Mouse (Mus musculus): Measurements from ENCODE around the gene Camkmt. TPM values are rescaled to one million over a fixed set of nuclear protein-coding genes. Genes with fewer than 3 reads are reported as not detected.

The Camkmt gene
- polyA plus RNA-seq, 1 experiment from 2014 or later = 13.1 TPM

DNA sequence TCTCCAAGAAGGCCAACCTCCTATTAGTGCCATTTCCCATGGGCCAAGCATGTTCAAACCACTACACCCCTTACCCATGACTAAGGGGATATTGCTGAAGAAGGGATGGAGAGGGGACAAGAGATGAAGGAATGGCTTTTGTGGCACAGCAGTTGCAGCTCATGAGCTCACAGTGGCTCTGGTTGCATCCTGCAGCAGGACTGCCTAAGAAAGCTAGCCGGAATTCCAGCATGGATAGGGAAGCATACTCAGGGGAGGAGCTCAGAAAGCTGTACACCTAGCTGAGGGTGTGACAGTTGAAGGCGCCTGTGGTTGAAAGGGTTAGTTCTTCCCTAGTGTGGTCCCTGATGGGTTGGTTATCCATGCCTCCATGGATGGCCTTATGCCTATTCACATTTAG is 78.4 kb downstream of the Camkmt start:
- ATAC-seq (ENCODE audit: low FRiP score, low TSS enrichment) = no peak
- no peak overlapping the region for H3K4me2 ChIP-seq (replicated peaks; ENCODE audit: low read depth, low read length)
- H3K9ac ChIP-seq (ENCODE audit: low read depth, low read length) = no peak overlapping the region
- H3K4me1 ChIP-seq (ENCODE audit: control insufficient read depth, insufficient read depth, low read length) = no peaks in the 10 kb centered on the region
- no peak overlapping the region for H3K27ac ChIP-seq (ENCODE audit: low read depth, low read length)
- H3K36me3 ChIP-seq (ENCODE audit: control insufficient read depth, insufficient read depth, low read length) = no peaks in the 10 kb centered on the region
- no peaks in the 10 kb centered on the region for H3K27me3 ChIP-seq (ENCODE audit: control insufficient read depth, insufficient read depth, low read length)
- no peak overlapping the region for H3K4me3 ChIP-seq (ENCODE audit: low read length)
- WGBS = 98% methylated on average over 2 of the region's 2 CpGs
- no peaks in the 10 kb centered on the region for H3K9me3 ChIP-seq (ENCODE audit: control insufficient read depth, low read length)

DNA sequence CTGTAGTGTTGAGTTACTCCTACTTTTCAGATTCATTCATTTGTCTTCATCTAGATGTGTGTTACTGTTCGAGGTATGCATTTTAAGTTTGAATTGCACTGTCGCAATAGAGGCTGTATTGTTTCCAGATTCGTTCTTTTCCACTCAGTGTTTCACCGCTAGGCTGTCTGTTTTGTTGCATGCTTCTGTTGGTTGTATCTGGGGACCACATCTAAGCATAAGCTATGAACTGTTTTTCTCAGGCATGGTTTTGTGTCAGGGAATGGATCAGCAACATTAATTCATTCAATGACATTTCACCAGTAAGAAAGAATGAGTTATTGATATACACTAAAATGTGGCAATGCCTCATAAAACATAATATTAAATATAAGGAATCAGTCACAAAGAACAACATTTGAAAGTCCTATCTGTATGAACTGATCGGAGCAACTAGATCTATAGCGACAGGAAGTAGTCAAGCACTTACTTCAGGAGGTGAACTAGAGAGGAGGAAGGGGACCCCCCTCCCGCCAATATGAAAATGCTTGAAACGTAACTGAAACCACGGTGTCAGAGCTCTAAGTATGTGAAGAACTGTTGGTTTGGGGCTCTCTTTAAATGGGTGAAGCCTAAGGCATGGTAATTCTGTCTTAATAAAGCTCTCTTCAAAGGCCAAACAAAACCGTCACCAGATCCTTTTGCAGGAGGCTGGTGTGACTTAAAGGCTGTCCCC is 80.3 kb downstream of the Camkmt start:
- Histone ChIP-seq H3K4me2 (replicated peaks; ENCODE audit: low read depth, low read length) (no peak overlapping the region), H3K4me1 (ENCODE audit: control insufficient read depth, insufficient read depth, low read length) (no peaks in the 10 kb centered on the region), H3K9me3 (ENCODE audit: control insufficient read depth, low read length) (no peaks in the 10 kb centered on the region), H3K9ac (ENCODE audit: low read depth, low read length) (no peak overlapping the region), H3K27me3 (ENCODE audit: control insufficient read depth, insufficient read depth, low read length) (no peaks in the 10 kb centered on the region), H3K27ac (ENCODE audit: low read depth, low read length) (no peak overlapping the region), H3K4me3 (ENCODE audit: low read length) (no peak overlapping the region), H3K36me3 (ENCODE audit: control insufficient read depth, insufficient read depth, low read length) (no peaks in the 10 kb centered on the region)
- no peak for ATAC-seq (ENCODE audit: low FRiP score, low TSS enrichment)
- 77% methylated on average over 10 of the region's 10 CpGs for WGBS

DNA sequence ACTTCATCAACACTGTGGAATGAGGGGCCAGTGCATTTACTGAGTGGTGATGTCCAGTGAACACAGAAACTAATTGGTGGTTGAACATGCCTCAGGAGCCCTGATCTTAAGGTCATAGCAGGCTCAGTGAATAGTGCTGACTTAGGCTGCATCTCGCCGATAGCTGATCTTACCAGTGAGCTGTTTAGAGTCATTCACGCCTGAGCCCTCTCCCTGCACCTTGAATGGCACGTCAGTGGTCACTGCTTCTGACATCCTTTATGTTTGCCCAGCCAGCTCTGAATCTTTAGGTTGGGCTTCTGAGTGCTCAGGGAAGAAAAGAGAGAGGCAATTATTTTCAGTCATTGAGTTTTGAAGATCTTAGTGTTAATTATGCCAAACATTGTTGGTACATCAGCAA is 81.6 kb downstream of the Camkmt start:
- Histone ChIP-seq H3K27ac (ENCODE audit: low read depth, low read length) (no peak overlapping the region), H3K9me3 (ENCODE audit: control insufficient read depth, low read length) (no peaks in the 10 kb centered on the region), H3K4me2 (replicated peaks; ENCODE audit: low read depth, low read length) (no peak overlapping the region), H3K36me3 (ENCODE audit: control insufficient read depth, insufficient read depth, low read length) (no peaks in the 10 kb centered on the region), H3K4me3 (ENCODE audit: low read length) (no peak overlapping the region), H3K9ac (ENCODE audit: low read depth, low read length) (no peak overlapping the region), H3K4me1 (ENCODE audit: control insufficient read depth, insufficient read depth, low read length) (no peaks in the 10 kb centered on the region), H3K27me3 (ENCODE audit: control insufficient read depth, insufficient read depth, low read length) (no peaks in the 10 kb centered on the region)
- WGBS = 48% methylated on average over 4 of the region's 4 CpGs
- no peak for ATAC-seq (ENCODE audit: low FRiP score, low TSS enrichment)

DNA sequence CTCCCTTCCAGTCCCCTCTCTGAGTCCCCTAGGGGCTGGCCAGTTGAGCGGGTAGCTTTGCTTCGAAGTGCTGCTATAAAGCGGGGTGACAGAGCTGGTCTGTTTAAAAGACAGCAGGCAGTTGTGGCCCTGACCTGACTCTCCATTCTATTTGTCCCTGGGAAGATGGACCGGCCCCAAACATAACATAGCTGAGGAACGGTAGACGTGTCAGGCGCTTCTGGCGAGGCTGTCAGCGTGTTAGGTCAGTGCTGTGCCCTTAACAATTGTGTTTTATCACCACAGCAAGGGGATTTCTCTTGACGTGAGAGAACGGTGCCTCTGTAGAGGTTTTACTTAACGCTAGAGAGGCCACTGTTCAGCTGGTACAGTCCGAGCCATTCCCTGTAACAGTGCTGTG is 86.9 kb downstream of the Camkmt start:
- no peak overlapping the region for H3K4me2 ChIP-seq (replicated peaks; ENCODE audit: low read depth, low read length)
- H3K36me3 ChIP-seq (ENCODE audit: control insufficient read depth, insufficient read depth, low read length) = no peaks in the 10 kb centered on the region
- no peak for ATAC-seq (ENCODE audit: low FRiP score, low TSS enrichment)
- WGBS = 19% methylated on average over 13 of the region's 13 CpGs
- H3K27ac ChIP-seq (ENCODE audit: low read depth, low read length) = no peak overlapping the region
- H3K9ac ChIP-seq (ENCODE audit: low read depth, low read length) = no peak overlapping the region
- H3K27me3 ChIP-seq (ENCODE audit: control insufficient read depth, insufficient read depth, low read length) = no peaks in the 10 kb centered on the region
- H3K9me3 ChIP-seq (ENCODE audit: control insufficient read depth, low read length) = no peaks in the 10 kb centered on the region
- H3K4me3 ChIP-seq (ENCODE audit: low read length) = no peak overlapping the region
- H3K4me1 ChIP-seq (ENCODE audit: control insufficient read depth, insufficient read depth, low read length) = no peaks in the 10 kb centered on the region

DNA sequence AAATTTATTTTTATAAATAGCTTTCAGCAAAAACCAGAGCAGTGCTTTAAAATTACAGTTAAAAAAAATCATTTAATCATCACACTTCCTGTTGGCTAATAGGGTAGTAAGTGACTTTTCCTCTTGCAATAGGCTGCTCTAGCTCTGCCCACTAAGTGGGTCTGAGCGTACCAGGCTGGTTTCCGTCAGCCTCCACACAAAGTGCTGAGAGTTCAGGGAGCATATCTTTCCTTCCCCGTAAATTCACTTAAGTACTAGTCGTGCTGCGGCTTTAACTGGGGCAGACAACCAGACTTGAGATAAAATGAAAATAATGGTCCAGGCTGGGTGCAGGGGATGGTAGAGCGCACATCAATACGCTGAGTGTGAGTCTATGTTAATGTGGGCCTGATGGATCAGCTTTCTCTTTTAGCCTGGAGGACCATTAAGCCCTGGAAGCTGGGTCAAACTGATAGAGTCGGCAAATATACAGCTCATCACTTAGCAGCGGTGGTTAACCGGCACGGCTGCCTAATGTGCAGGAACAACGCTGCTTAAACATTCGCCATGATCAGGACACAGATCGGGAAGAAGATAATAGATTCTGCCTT is 90.2 kb downstream of the Camkmt start:
- Histone ChIP-seq H3K9me3 (ENCODE audit: control insufficient read depth, low read length) (no peaks in the 10 kb centered on the region), H3K4me3 (ENCODE audit: low read length) (no peak overlapping the region), H3K4me1 (ENCODE audit: control insufficient read depth, insufficient read depth, low read length) (no peaks in the 10 kb centered on the region), H3K27me3 (ENCODE audit: control insufficient read depth, insufficient read depth, low read length) (no peaks in the 10 kb centered on the region), H3K9ac (ENCODE audit: low read depth, low read length) (no peak overlapping the region), H3K4me2 (replicated peaks; ENCODE audit: low read depth, low read length) (no peak overlapping the region), H3K27ac (ENCODE audit: low read depth, low read length) (no peak overlapping the region), H3K36me3 (ENCODE audit: control insufficient read depth, insufficient read depth, low read length) (no peaks in the 10 kb centered on the region)
- no peak for ATAC-seq (ENCODE audit: low FRiP score, low TSS enrichment)
- WGBS = 41% methylated on average over 14 of the region's 14 CpGs

DNA sequence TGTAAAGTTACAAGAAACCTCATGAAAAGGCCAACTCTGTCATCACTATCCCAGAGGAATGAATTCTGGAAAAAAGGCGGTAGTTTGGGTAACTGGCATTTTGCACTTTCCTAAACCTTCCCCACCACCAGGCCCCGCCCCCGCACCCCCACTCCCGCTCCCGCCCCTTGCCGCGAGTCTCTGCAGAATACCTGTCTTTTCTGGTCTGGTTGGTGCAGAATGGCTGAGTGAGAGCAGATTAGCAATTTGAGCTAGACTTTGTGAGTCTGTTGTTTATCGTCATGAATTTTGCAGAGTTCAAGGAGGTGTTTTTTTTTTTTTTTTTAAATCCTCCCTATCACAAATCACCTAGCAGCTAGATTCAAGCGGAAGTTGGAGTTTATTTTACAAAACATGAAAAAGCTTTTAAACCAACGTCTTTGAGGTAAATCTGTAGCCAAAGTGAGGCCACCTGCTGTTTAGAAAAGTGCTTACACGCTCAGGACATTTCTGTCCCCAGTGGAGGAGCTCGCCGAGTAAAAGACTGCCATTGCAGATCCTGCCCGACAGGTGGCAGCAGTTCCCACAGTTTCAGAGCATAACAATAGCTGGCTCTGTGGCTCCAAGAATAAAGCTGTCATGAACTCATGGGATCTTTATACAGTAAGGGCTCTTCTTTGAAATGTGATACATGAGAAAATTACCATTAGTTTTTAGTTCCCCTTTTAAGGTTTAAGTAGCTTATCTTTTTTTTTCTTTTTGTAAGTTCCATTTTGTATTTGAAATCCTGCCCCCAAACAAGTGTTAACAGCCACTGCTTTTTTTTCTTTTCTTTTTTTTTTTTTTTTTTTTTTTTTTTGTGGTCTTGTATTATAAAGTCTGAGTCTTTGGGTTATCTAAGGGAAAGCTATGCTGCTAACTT is 99.1 kb downstream of the Camkmt start:
- Histone ChIP-seq H3K27me3 (ENCODE audit: control insufficient read depth, insufficient read depth, low read length) (peaks cover 3% of the 10 kb centered on the region; the same call in 1 of the 2 replicates), H3K9ac (ENCODE audit: low read depth, low read length) (no peak overlapping the region), H3K36me3 (ENCODE audit: control insufficient read depth, insufficient read depth, low read length) (no peaks in the 10 kb centered on the region), H3K4me1 (ENCODE audit: control insufficient read depth, insufficient read depth, low read length) (peaks cover 3% of the 10 kb centered on the region; the same call in 1 of the 2 replicates), H3K4me2 (replicated peaks; ENCODE audit: low read depth, low read length) (peak overlapping the region; percentile 39), H3K9me3 (ENCODE audit: control insufficient read depth, low read length) (no peaks in the 10 kb centered on the region), H3K4me3 (ENCODE audit: low read length) (peak overlapping the region; percentile 6; the same call in 1 of the 2 replicates), H3K27ac (ENCODE audit: low read depth, low read length) (no peak overlapping the region)
- ATAC-seq (ENCODE audit: low FRiP score, low TSS enrichment) = peak; percentile 93
- 3% methylated on average over 14 of the region's 14 CpGs for WGBS

DNA sequence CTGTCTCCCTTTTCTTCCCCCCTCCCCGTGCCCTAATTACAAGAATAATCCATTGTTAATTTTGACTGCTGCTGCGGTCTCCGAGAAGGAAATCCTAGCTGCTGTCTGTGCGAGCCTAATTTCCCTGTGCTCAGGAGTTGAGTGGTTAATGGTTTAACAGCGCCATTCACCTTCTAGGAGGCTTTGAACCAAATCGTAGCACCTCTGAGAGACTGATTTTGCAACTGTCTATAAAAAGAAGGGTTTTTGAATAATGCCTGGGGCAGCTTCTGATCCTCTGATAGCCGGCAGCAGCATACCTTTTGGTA is 99.7 kb downstream of the Camkmt start:
- WGBS = 2% methylated on average over 7 of the region's 7 CpGs
- Histone ChIP-seq H3K4me1 (ENCODE audit: control insufficient read depth, insufficient read depth, low read length) (peaks cover 3% of the 10 kb centered on the region; the same call in 1 of the 2 replicates), H3K36me3 (ENCODE audit: control insufficient read depth, insufficient read depth, low read length) (no peaks in the 10 kb centered on the region), H3K4me2 (replicated peaks; ENCODE audit: low read depth, low read length) (no peak overlapping the region), H3K27ac (ENCODE audit: low read depth, low read length) (no peak overlapping the region), H3K27me3 (ENCODE audit: control insufficient read depth, insufficient read depth, low read length) (peaks cover 3% of the 10 kb centered on the region; the same call in 1 of the 2 replicates), H3K9ac (ENCODE audit: low read depth, low read length) (no peak overlapping the region), H3K9me3 (ENCODE audit: control insufficient read depth, low read length) (no peaks in the 10 kb centered on the region), H3K4me3 (ENCODE audit: low read length) (no peak overlapping the region)
- no peak for ATAC-seq (ENCODE audit: low FRiP score, low TSS enrichment)

DNA sequence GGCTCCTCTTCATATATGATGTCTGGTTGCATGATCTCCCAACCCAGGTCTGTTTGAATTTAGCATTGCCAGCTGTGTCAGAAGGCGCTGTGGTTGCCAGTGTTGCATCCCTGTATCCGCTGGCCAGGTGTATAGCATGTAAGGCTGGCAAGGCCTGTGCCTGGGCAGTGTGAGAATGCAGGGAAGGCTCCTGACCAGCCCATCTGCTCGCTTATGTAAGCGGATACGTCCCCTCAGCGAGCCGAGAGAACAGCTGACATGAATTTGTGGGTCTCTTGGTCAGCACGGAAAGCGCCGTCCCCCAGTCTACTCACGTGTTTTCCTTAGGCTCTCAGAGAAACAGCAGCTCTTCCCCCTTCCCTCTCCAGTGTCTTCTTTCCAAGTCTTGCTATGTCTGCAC is 102.9 kb downstream of the Camkmt start:
- Histone ChIP-seq H3K27me3 (ENCODE audit: control insufficient read depth, insufficient read depth, low read length) (peaks cover 3% of the 10 kb centered on the region; the same call in 1 of the 2 replicates), H3K4me1 (ENCODE audit: control insufficient read depth, insufficient read depth, low read length) (peaks cover 3% of the 10 kb centered on the region; the same call in 1 of the 2 replicates), H3K4me3 (ENCODE audit: low read length) (no peak overlapping the region), H3K36me3 (ENCODE audit: control insufficient read depth, insufficient read depth, low read length) (no peaks in the 10 kb centered on the region), H3K9me3 (ENCODE audit: control insufficient read depth, low read length) (no peaks in the 10 kb centered on the region), H3K27ac (ENCODE audit: low read depth, low read length) (no peak overlapping the region), H3K4me2 (replicated peaks; ENCODE audit: low read depth, low read length) (no peak overlapping the region), H3K9ac (ENCODE audit: low read depth, low read length) (no peak overlapping the region)
- no peak for ATAC-seq (ENCODE audit: low FRiP score, low TSS enrichment)
- WGBS = 61% methylated on average over 11 of the region's 11 CpGs

DNA sequence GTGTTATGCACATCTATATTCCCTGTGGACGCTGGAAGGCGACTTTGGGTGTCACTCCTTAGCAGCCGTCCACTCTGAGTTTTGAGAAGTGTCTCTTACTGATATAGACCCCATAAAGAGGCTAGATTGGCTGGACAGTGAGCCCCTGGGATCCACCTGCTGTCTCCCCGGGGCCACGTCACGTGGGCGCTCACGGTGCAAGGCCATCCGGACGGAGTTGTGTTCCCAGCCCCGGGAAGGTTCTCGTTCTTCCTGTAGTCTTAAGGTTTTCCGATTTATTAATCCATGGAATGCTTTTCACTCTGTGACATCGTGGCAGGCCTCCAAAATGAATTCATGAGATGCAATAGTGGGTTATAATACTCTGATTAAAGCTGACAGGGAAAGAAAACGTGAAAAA is 108.4 kb downstream of the Camkmt start:
- Histone ChIP-seq H3K4me2 (replicated peaks; ENCODE audit: low read depth, low read length) (no peak overlapping the region), H3K36me3 (ENCODE audit: control insufficient read depth, insufficient read depth, low read length) (no peaks in the 10 kb centered on the region), H3K27me3 (ENCODE audit: control insufficient read depth, insufficient read depth, low read length) (no peaks in the 10 kb centered on the region; the same call in 1 of the 2 replicates), H3K9me3 (ENCODE audit: control insufficient read depth, low read length) (no peaks in the 10 kb centered on the region), H3K9ac (ENCODE audit: low read depth, low read length) (no peak overlapping the region), H3K4me3 (ENCODE audit: low read length) (no peak overlapping the region), H3K27ac (ENCODE audit: low read depth, low read length) (peak overlapping the region; percentile 1; the same call in 1 of the 2 replicates), H3K4me1 (ENCODE audit: control insufficient read depth, insufficient read depth, low read length) (no peaks in the 10 kb centered on the region)
- no peak for ATAC-seq (ENCODE audit: low FRiP score, low TSS enrichment)
- WGBS = 89% methylated on average over 15 of the region's 15 CpGs
